Mouse (Mus musculus) myocyte (in vitro differentiated cells): ENCODE measurements at regions not wholly inside any gene's neighbourhood (a gene's known extent, or its start where the extent isn't known, plus 50 kb on each side); places are given as distances from the start of the nearest gene placed in this dataset.

ENCODE experiments used
- H3K27me3 ChIP-seq: one replicate; pipeline ENCODE4 v1.6.1; 2011; ENCODE audit not compliant: control insufficient read depth, insufficient read depth, insufficient read length
- H3K36me3 ChIP-seq: one replicate; pipeline ENCODE4 v1.6.1; 2011; ENCODE audit not compliant: control insufficient read depth, insufficient read depth
- H3K4me2 ChIP-seq: one replicate; pipeline ENCODE4 v1.6.1; 2011; ENCODE audit warnings: low read depth, control low read depth
- H3K4me3 ChIP-seq: one replicate; pipeline ENCODE4 v1.5.1; 2011; ENCODE audit warnings: mild to moderate bottlenecking, control low read depth, moderate library complexity
- H3K79me2 ChIP-seq: one replicate; pipeline ENCODE4 v1.6.1; 2011; ENCODE audit not compliant: control insufficient read depth, insufficient read depth
- H3ac ChIP-seq: one replicate; pipeline ENCODE4 v1.6.1; 2011; ENCODE audit not compliant: control insufficient read depth, insufficient read length
- CEBPB ChIP-seq: IDR thresholded peaks from 2 replicates; pipeline ENCODE4 v1.6.1; 2011; ENCODE audit warnings: mild to moderate bottlenecking, moderate library complexity; ENCODE audit not compliant: poor library complexity, insufficient read depth, severe bottlenecking
- E2F4 ChIP-seq: IDR thresholded peaks from one replicate; pipeline ENCODE4 v1.6.1; 2011; ENCODE audit warnings: mild to moderate bottlenecking, control low read depth, moderate library complexity; ENCODE audit not compliant: insufficient read depth
- MAX ChIP-seq: IDR thresholded peaks from one replicate; pipeline ENCODE4 v1.6.1; 2011; ENCODE audit warnings: low read depth, mild to moderate bottlenecking, control low read depth
- MYOD1 ChIP-seq, 3 experiments: IDR thresholded peaks; one replicate each; pipeline ENCODE4 v1.6.1; 2011; ENCODE audit warnings: control low read depth in 2 of 3, low read depth in 2 of 3, mild to moderate bottlenecking in 2 of 3, moderate library complexity in 1 of 3; ENCODE audit not compliant: insufficient read length in 2 of 3, control insufficient read depth in 1 of 3
- MYOG ChIP-seq, 3 experiments: IDR thresholded peaks; one replicate each; pipeline ENCODE4 v1.6.1; 2011; ENCODE audit warnings: control low read depth in 2 of 3, low read depth in 2 of 3, mild to moderate bottlenecking in 2 of 3; ENCODE audit not compliant: insufficient read length in 2 of 3, control insufficient read depth in 1 of 3, insufficient read depth in 1 of 3
- POLR2A ChIP-seq: IDR thresholded peaks from one replicate; pipeline ENCODE4 v1.6.1; 2011; ENCODE audit warnings: low read depth, mild to moderate bottlenecking, control low read depth, moderate library complexity; ENCODE audit not compliant: insufficient read length
- POLR2AphosphoS2 ChIP-seq: IDR thresholded peaks from one replicate; pipeline ENCODE4 v1.6.1; 2011; ENCODE audit warnings: low read depth, control low read depth; ENCODE audit not compliant: insufficient read length
- REST ChIP-seq: IDR thresholded peaks from one replicate; pipeline ENCODE4 v1.6.1; 2011; ENCODE audit warnings: mild to moderate bottlenecking, control low read depth, moderate library complexity; ENCODE audit not compliant: insufficient read depth, insufficient read length
- SRF ChIP-seq: IDR thresholded peaks from one replicate; pipeline ENCODE4 v1.6.1; 2011; ENCODE audit warnings: low read depth; ENCODE audit not compliant: control insufficient read depth, insufficient read length
- TCF12 ChIP-seq: IDR thresholded peaks from one replicate; pipeline ENCODE4 v1.6.1; 2011; ENCODE audit warnings: mild to moderate bottlenecking, control low read depth; ENCODE audit not compliant: poor library complexity, insufficient read depth, severe bottlenecking
- TCF3 ChIP-seq: IDR thresholded peaks from one replicate; pipeline ENCODE4 v1.6.1; 2011; ENCODE audit warnings: low read depth, control low read depth; ENCODE audit not compliant: insufficient read length
- USF1 ChIP-seq: IDR thresholded peaks from one replicate; pipeline ENCODE4 v1.6.1; 2011; ENCODE audit warnings: low read depth, mild to moderate bottlenecking, control low read depth, moderate library complexity

DNA sequence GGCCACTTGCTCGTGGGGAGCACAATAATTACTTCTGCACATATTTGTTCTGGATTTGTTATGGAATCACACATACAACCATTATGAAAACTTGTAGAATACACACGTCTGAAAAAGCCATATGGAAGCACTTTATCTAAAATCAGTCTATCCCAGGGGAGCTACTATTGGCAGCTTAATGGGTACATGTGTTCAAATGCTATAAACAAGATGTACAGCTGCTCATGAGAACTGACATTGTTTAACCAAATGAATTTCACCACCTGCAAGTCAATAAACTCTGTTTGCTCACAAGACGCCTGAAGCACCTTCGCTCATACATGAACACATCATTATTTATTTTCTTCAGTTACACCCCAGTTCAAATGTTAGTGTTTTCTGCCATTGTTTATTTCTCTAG is 199.5 kb upstream of the Stk26 start:
- no peaks in the 10 kb centered on the region for H3K36me3 ChIP-seq
- H3K79me2 ChIP-seq, result no peaks in the 10 kb centered on the region
- no peaks in the 10 kb centered on the region for H3K27me3 ChIP-seq
- TF ChIP-seq CEBPB, result no peak
- TF ChIP-seq SRF, result no peak
- TF ChIP-seq USF1, result no peak
- no peak for TF ChIP-seq MAX
- no peak for TF ChIP-seq E2F4
- no peak for TF ChIP-seq REST
- TF ChIP-seq MYOD1 (IDR thresholded peaks at IDR 0.05; ENCODE audit: control insufficient read depth in 1 of 3, insufficient read length in 2 of 3, low read depth in 2 of 3), result no peak
- no peak for TF ChIP-seq MYOG (IDR thresholded peaks at IDR 0.05; ENCODE audit: control insufficient read depth in 1 of 3, insufficient read depth in 1 of 3, insufficient read length in 2 of 3, low read depth in 2 of 3)
- TF ChIP-seq TCF3, result no peak
- TF ChIP-seq POLR2AphosphoS2, result no peak
- no peak for TF ChIP-seq TCF12
- no peak overlapping the region for H3ac ChIP-seq
- H3K4me2 ChIP-seq, result no peak overlapping the region
- H3K4me3 ChIP-seq, result no peak overlapping the region

DNA sequence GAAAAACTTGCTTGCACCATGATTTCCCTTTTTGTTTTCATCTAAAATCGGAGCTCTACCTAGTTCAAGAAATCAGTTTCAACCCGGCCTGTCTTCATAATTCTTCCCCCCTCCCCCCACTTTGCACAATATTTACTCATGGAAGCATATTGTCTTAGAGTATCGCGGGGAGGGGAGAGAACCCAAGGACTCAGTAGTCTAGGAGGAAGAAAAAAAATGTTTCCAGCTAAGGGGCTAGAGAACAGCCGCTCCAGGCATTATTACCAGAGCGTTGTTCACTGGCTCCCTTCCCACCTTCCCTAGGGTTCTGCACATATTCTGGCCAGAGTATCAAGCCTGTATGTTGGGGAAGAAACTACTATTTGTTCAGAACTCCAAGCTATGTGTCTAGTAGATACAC is 205.2 kb upstream of the Stk26 start:
- TF ChIP-seq TCF12, result no peak
- TF ChIP-seq CEBPB, result no peak
- TF ChIP-seq MAX, result no peak
- no peak for TF ChIP-seq MYOD1 (IDR thresholded peaks at IDR 0.05; ENCODE audit: control insufficient read depth in 1 of 3, insufficient read length in 2 of 3, low read depth in 2 of 3)
- no peak for TF ChIP-seq USF1
- TF ChIP-seq REST, result no peak
- no peak for TF ChIP-seq POLR2AphosphoS2
- TF ChIP-seq POLR2A, result no peak
- TF ChIP-seq TCF3, result no peak
- TF ChIP-seq E2F4, result no peak
- no peak for TF ChIP-seq MYOG (IDR thresholded peaks at IDR 0.05; ENCODE audit: control insufficient read depth in 1 of 3, insufficient read depth in 1 of 3, insufficient read length in 2 of 3, low read depth in 2 of 3)
- no peak for TF ChIP-seq SRF
- Histone ChIP-seq H3K4me2 (peak overlapping the region; percentile 77), H3K27me3 (no peaks in the 10 kb centered on the region), H3K79me2 (peaks cover 3% of the 10 kb centered on the region), H3ac (no peak overlapping the region), H3K4me3 (peak overlapping the region; percentile 43), H3K36me3 (no peaks in the 10 kb centered on the region)

DNA sequence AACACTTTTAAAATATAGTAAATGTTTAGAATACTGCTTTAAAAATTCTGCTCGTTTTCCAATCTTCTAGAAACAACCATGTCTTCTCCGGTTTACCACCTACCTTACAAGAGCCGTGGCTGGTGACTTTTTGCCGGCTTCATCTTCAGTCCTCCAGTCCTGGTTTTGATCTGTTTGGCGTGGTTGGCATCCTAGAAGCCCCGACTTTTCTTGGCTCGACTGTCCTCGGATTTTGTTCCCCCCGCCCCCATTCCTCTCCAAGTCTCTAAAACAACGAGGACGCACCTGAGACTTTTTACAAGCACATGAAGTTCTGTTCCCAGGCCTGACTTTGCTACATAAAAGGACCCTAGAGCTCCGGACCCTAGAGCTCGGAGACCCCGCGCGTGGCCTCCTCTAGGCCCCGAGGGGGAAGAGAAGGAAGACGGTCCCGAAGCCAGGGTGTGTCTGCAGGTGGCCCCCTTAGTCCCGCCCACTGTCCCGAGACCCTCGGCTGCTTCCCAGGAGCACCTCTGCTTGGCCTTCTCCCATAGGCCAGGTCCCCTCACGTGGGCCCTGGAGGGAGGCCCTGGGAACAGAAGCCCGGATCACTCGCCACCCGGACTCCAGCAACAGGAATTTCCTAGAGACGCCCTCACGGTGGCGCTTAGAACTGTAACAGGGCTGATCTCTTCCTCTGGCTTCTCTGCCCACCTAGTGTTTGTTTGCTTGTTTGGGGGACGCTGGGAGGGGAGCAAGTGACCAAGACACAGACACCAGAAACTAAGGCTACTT is 205.8 kb upstream of the Stk26 start:
- peak overlapping the region; percentile 43 for H3K4me3 ChIP-seq
- no peaks in the 10 kb centered on the region for H3K36me3 ChIP-seq

DNA sequence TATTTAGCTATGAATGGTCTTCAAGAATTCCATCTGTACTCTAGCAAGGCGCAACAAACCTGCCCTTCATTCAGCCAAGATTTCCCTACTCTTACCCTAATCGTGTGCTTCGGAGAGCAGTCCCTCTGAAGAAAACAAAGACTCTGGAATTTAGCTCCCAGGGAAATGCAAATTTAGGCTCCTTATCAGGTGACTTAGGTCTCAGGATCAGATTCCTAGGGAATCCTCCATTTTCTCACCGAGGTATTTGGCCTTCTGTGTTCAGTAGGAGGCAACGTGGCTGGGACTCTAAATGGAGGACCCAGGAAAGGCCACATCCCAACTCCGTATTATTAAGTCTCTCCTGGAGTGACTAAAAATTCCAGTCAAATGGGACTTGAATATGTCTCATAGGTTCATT is 204.2 kb upstream of the Olfr1324 start:
- H3K4me3 ChIP-seq, result no peak overlapping the region
- H3K79me2 ChIP-seq, result peaks cover 3% of the 10 kb centered on the region
- H3ac ChIP-seq, result no peak overlapping the region
- TF ChIP-seq POLR2AphosphoS2, result no peak
- no peak for TF ChIP-seq MAX
- TF ChIP-seq E2F4, result no peak
- no peaks in the 10 kb centered on the region for H3K36me3 ChIP-seq
- H3K4me2 ChIP-seq, result no peak overlapping the region
- no peaks in the 10 kb centered on the region for H3K27me3 ChIP-seq

More for the DNA sequence above, 205.8 kb upstream of the Stk26 start:
- Histone ChIP-seq H3K79me2 (peaks cover 3% of the 10 kb centered on the region), H3ac (no peak overlapping the region), H3K27me3 (no peaks in the 10 kb centered on the region), H3K4me2 (peak overlapping the region; percentile 78)
- no peak for TF ChIP-seq E2F4
- no peak for TF ChIP-seq POLR2A
- no peak for TF ChIP-seq MYOG (IDR thresholded peaks at IDR 0.05; ENCODE audit: control insufficient read depth in 1 of 3, insufficient read depth in 1 of 3, insufficient read length in 2 of 3, low read depth in 2 of 3)
- TF ChIP-seq REST, result no peak
- TF ChIP-seq USF1, result peak; percentile 96
- TF ChIP-seq MAX, result no peak
- no peak for TF ChIP-seq MYOD1 (IDR thresholded peaks at IDR 0.05; ENCODE audit: control insufficient read depth in 1 of 3, insufficient read length in 2 of 3, low read depth in 2 of 3)
- TF ChIP-seq CEBPB, result no peak
- TF ChIP-seq TCF3, result no peak

DNA sequence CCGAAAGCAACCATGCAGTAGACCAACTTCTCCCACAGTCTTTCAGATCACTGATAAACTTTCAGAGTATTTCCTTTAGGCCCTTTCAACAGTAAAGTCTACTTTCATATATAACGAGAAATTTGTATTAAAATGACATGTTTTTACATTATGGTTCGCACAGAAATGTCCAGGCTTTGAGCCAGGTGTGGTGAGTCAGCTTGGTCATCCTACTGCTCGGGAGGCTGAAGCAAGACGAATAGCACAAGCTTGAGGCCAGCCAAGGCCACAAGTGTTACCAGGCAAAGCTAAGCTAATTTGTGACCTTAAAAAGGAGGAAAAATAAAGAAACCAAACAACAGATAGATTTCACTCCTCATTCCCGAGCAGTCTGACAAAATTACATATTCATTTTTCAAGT is 197.0 kb upstream of the Olfr1324 start:
- H3K79me2 ChIP-seq, result no peaks in the 10 kb centered on the region
- TF ChIP-seq MAX, result no peak
- no peak for TF ChIP-seq CEBPB
- no peak for TF ChIP-seq TCF12
- no peak for TF ChIP-seq MYOG (IDR thresholded peaks at IDR 0.05; ENCODE audit: control insufficient read depth in 1 of 3, insufficient read depth in 1 of 3, insufficient read length in 2 of 3, low read depth in 2 of 3)
- TF ChIP-seq TCF3, result no peak
- H3K36me3 ChIP-seq, result no peaks in the 10 kb centered on the region
- no peak overlapping the region for H3ac ChIP-seq
- H3K4me3 ChIP-seq, result no peak overlapping the region
- H3K27me3 ChIP-seq, result no peaks in the 10 kb centered on the region
- no peak overlapping the region for H3K4me2 ChIP-seq
